Mouse (Mus musculus) MEL (cell line): ENCODE data around the gene Fhl3. TPM values are rescaled to one million over a fixed set of nuclear protein-coding genes. Genes with fewer than 3 reads are reported as not detected.

Source experiments
- DNase-seq: peaks from one replicate; pipeline ENCODE4 v3.0.0; 2011; ENCODE audit warnings: low read depth, low spot score
- H3K27ac ChIP-seq: 2 replicates; pipeline ENCODE4 v1.5.1; 2012; ENCODE audit warnings: low read depth, mild to moderate bottlenecking, control low read depth, low read length, moderate library complexity; ENCODE audit not compliant: control insufficient read depth
- H3K27me3 ChIP-seq, 2 experiments: fragments of 150-350 bp in 1 of 2; sonication (generic) in 1 of 2; 2 replicates each; pipeline ENCODE4 v1.6.1; 2012; ENCODE audit warnings: low read length in 2 of 2, mild to moderate bottlenecking in 2 of 2, improper control_type of control experiment in 1 of 2, moderate library complexity in 1 of 2; ENCODE audit not compliant: insufficient read depth in 2 of 2, control insufficient read depth in 1 of 2
- H3K36me3 ChIP-seq, 2 experiments: 2 replicates each; pipeline ENCODE4 v1.6.1; 2012 to 2014; ENCODE audit warnings: low read length in 2 of 2, improper control_type of control experiment in 1 of 2, inconsistent platforms in 1 of 2, mild to moderate bottlenecking in 1 of 2; ENCODE audit not compliant: insufficient read depth in 2 of 2, control insufficient read depth in 1 of 2
- H3K4me1 ChIP-seq, 2 experiments: fragments of 150-350 bp in 1 of 2; sonication (generic) in 1 of 2; 2 replicates each; pipeline ENCODE4 v1.6.1; 2012; ENCODE audit warnings: low read length in 2 of 2, improper control_type of control experiment in 1 of 2, mild to moderate bottlenecking in 1 of 2; ENCODE audit not compliant: insufficient read depth in 2 of 2, control insufficient read depth in 1 of 2
- H3K4me3 ChIP-seq, 2 experiments: fragments of 150-350 bp in 1 of 2; sonication (generic) in 1 of 2; 2 replicates each; pipeline ENCODE4 v1.5.1; 2012; ENCODE audit warnings: low read depth in 2 of 2, low read length in 2 of 2, mild to moderate bottlenecking in 2 of 2, moderate library complexity in 2 of 2, control low read depth in 1 of 2, improper control_type of control experiment in 1 of 2; ENCODE audit not compliant: control insufficient read depth in 1 of 2, insufficient read depth in 1 of 2
- H3K79me2 ChIP-seq: 2 replicates; pipeline ENCODE4 v1.6.1; 2012; ENCODE audit warnings: mild to moderate bottlenecking, low read length, moderate library complexity; ENCODE audit not compliant: control insufficient read depth, poor library complexity, insufficient read depth
- H3K9ac ChIP-seq: 2 replicates; pipeline ENCODE4 v1.6.1; 2012; ENCODE audit warnings: low read depth, mild to moderate bottlenecking, control low read depth, low read length, moderate library complexity; ENCODE audit not compliant: control insufficient read depth, poor library complexity, severe bottlenecking
- H3K9me3 ChIP-seq: fragments of 150-350 bp; sonication (generic); replicated peaks from 2 replicates; pipeline ENCODE4 v1.6.1; 2012; ENCODE audit warnings: mild to moderate bottlenecking, low read length, improper control_type of control experiment, moderate library complexity; ENCODE audit not compliant: insufficient read depth
- ETS1 ChIP-seq: IDR thresholded peaks from 2 replicates; pipeline ENCODE4 v1.6.1; 2012; ENCODE audit warnings: low read depth, mild to moderate bottlenecking, inconsistent platforms, low read length, improper control_type of control experiment, moderate library complexity
- GATA1 ChIP-seq: IDR thresholded peaks from 2 replicates; pipeline ENCODE4 v1.6.1; 2011; ENCODE audit warnings: low read depth, low read length, improper control_type of control experiment
- KAT2A ChIP-seq: conservative IDR thresholded peaks from 2 replicates; pipeline ENCODE4 v1.6.1; 2012; ENCODE audit warnings: low read depth, low read length, improper control_type of control experiment, inconsistent platforms
- MAX ChIP-seq: IDR thresholded peaks from 2 replicates; pipeline ENCODE4 v1.6.1; 2011; ENCODE audit warnings: low read length, improper control_type of control experiment
- MEF2A ChIP-seq: IDR thresholded peaks from 2 replicates; pipeline ENCODE4 v1.6.1; 2014; ENCODE audit warnings: low read depth, mild to moderate bottlenecking, inconsistent platforms, low read length, improper control_type of control experiment; ENCODE audit not compliant: poor library complexity, insufficient replicate concordance, severe bottlenecking; ENCODE audit errors: extremely low read depth
- MYC ChIP-seq: IDR thresholded peaks from 2 replicates; pipeline ENCODE4 v1.6.1; 2011; ENCODE audit warnings: low read depth, mild to moderate bottlenecking, low read length, improper control_type of control experiment, moderate library complexity
- NELFE ChIP-seq: IDR thresholded peaks from 2 replicates; pipeline ENCODE4 v1.6.1; 2011; ENCODE audit warnings: low read depth, low read length, improper control_type of control experiment
- NRF1 ChIP-seq: IDR thresholded peaks from 2 replicates; pipeline ENCODE4 v1.6.1; 2014; ENCODE audit warnings: low read depth, mild to moderate bottlenecking, inconsistent platforms, low read length, improper control_type of control experiment, moderate library complexity; ENCODE audit not compliant: poor library complexity, insufficient read depth, severe bottlenecking
- POLR2A ChIP-seq, 2 experiments: IDR thresholded peaks; 2 replicates each; pipeline ENCODE4 v1.6.1; 2011 to 2012; ENCODE audit warnings: low read length in 2 of 2, mild to moderate bottlenecking in 2 of 2, control low read depth in 1 of 2, improper control_type of control experiment in 1 of 2, low read depth in 1 of 2, moderate library complexity in 1 of 2; ENCODE audit not compliant: control insufficient read depth in 1 of 2, insufficient read depth in 1 of 2, poor library complexity in 1 of 2
- POLR2AphosphoS2 ChIP-seq: IDR thresholded peaks from 2 replicates; pipeline ENCODE4 v1.6.1; 2011; ENCODE audit warnings: low read length, improper control_type of control experiment
- RCOR1 ChIP-seq: IDR thresholded peaks from 2 replicates; pipeline ENCODE4 v1.6.1; 2012; ENCODE audit warnings: low read depth, mild to moderate bottlenecking, inconsistent platforms, low read length, improper control_type of control experiment
- SIN3A ChIP-seq: IDR thresholded peaks from 2 replicates; pipeline ENCODE4 v1.6.1; 2012; ENCODE audit warnings: low read length, improper control_type of control experiment, inconsistent platforms
- TAL1 ChIP-seq: IDR thresholded peaks from 2 replicates; pipeline ENCODE4 v1.6.1; 2012; ENCODE audit warnings: mild to moderate bottlenecking, inconsistent platforms, low read length, moderate library complexity, mixed read lengths
- TCF12 ChIP-seq: IDR thresholded peaks from 2 replicates; pipeline ENCODE4 v1.6.1; 2014; ENCODE audit warnings: low read depth, mild to moderate bottlenecking, inconsistent platforms, low read length, improper control_type of control experiment, moderate library complexity
- USF1 ChIP-seq: IDR thresholded peaks from 2 replicates; pipeline ENCODE4 v1.6.1; 2014; ENCODE audit warnings: low read depth, mild to moderate bottlenecking, inconsistent platforms, low read length, improper control_type of control experiment, moderate library complexity
- ZC3H11A ChIP-seq: IDR thresholded peaks from 2 replicates; pipeline ENCODE4 v1.6.1; 2012; ENCODE audit warnings: low read depth, mild to moderate bottlenecking, inconsistent platforms, low read length, improper control_type of control experiment
- ZKSCAN1 ChIP-seq: IDR thresholded peaks from 2 replicates; pipeline ENCODE4 v1.6.1; 2012; ENCODE audit warnings: low read depth, mild to moderate bottlenecking, inconsistent platforms, low read length, improper control_type of control experiment, moderate library complexity
- polyA plus RNA-seq, 2 experiments: library from polyadenylated mRNA; stranded (reverse) in 1 of 2; unstranded in 1 of 2; fragments of >175 nt in 1 of 2; fragments of >200 nt in 1 of 2; gene quantifications; 2 replicates each; pipeline versions ENCODE4 v1.2.1 to v1.2.4; 2012; ENCODE audit warnings: low replicate concordance in 2 of 2, low read depth in 1 of 2; ENCODE audit not compliant: insufficient read length in 2 of 2, insufficient read depth in 1 of 2, missing spikeins in 1 of 2
- total RNA-seq: library from RNA; depleted of rRNA; stranded (reverse); fragments of 300-350 nt; gene quantifications from 2 replicates; pipeline ENCODE4 v1.2.3, GENCODE M21; 2012

Fhl3 gene
- total and polyA plus RNA-seq, 3 experiments: 5.6 to 13.8 TPM; not detected in 1

DNA sequence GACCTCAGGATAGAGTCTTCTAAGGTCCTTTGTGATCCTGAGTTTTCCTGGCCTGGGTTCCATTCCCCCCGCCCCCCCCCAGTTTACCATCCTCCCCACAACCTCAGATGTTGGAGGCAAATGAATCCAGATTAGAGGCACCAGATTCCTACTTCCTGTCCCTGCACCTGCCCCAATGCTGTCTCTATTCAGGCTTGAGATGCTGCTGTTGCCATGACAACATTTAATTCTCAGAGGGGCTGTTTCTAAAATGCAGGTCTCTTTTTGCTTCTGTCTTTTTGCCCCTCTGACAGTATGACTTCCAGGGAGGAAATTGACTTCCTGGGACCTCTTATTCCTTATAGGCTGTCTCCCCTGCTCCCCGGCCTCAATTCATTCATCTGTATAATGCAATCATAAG, 36.5 kb downstream of the Fhl3 start:
- Histone ChIP-seq H3K4me3 (no peak overlapping the region), H3K36me3 (no peaks in the 10 kb centered on the region; a peak in 2 of 4 replicates), H3K4me1 (peaks cover 0 to 2% of the 10 kb centered on the region in 2 experiments; a peak in 1 of 4 replicates), H3K9ac (no peak overlapping the region), H3K79me2 (no peaks in the 10 kb centered on the region), H3K9me3 (no peaks in the 10 kb centered on the region), H3K27me3 (no peaks in the 10 kb centered on the region), H3K27ac (no peak overlapping the region)
- TF ChIP-seq USF1: no peak
- no peak for TF ChIP-seq MEF2A
- TF ChIP-seq POLR2A (IDR thresholded peaks at IDR 0.05; ENCODE audit: control insufficient read depth in 1 of 2, insufficient read depth in 1 of 2, low read depth in 1 of 2, low read length in 2 of 2, poor library complexity in 1 of 2): no peak
- TF ChIP-seq GATA1: no peak
- TF ChIP-seq ZC3H11A: no peak
- no peak for TF ChIP-seq NRF1
- no peak for TF ChIP-seq POLR2AphosphoS2
- TF ChIP-seq RCOR1: no peak
- TF ChIP-seq TAL1: no peak
- DNase-seq: no peak

DNA sequence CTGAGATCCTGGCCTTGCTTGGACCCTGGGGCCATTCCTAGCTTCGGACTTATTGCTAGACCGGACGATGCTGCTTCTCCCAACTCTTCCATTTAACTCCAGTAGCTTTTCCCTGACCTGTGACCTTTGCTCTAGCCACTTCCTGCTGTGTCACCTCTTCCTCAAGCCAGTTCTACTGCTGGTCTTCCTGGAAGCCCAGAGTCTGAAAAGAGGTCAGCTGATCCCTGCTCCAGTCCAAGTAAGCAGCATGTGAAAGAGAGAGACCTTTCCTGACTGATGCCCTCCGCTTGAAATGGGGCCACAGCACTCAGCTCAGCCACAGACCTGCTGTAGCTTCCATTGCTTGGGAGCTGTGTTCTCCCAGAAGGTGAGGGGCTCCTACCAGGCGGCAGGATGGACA, 37.0 kb downstream of the Fhl3 start:
- no peaks in the 10 kb centered on the region; the same call in 1 of the 2 replicates for H3K79me2 ChIP-seq
- H3K4me1 ChIP-seq: peaks cover 0 to 2% of the 10 kb centered on the region in 2 experiments; a peak in 1 of 4 replicates
- no peak for TF ChIP-seq MAX
- no peak for TF ChIP-seq SIN3A
- no peak for TF ChIP-seq MEF2A
- TF ChIP-seq ZKSCAN1: no peak
- TF ChIP-seq ETS1: no peak
- no peak for TF ChIP-seq NELFE
- TF ChIP-seq MYC: no peak
- TF ChIP-seq TCF12: no peak
- TF ChIP-seq KAT2A: no peak
- no peak overlapping the region for H3K4me3 ChIP-seq
- no peak overlapping the region for H3K9ac ChIP-seq
- no peak for DNase-seq
- H3K27me3 ChIP-seq: no peaks in the 10 kb centered on the region
- no peak overlapping the region for H3K27ac ChIP-seq
- H3K36me3 ChIP-seq: no peaks in the 10 kb centered on the region; a peak in 2 of 4 replicates
- no peaks in the 10 kb centered on the region for H3K9me3 ChIP-seq
